Mouse (Mus musculus) mouse embryonic stem cell (cell line): ENCODE data around the gene Slc9a3r2.
"Not testable (repeated sequence)": the region's sequence is repeated elsewhere in the genome, so short reads cannot be mapped to it uniquely, and the experiment has no call there.

Experiments
- in situ Hi-C, 2 experiments: fragments of 300-500 bp; cut with MboI; formaldehyde crosslinking; loops; 1 replicate in 1 of 2; 3 replicates in 1 of 2; pipeline ENCODE4 v1.14.3; 2019 to 2020; ENCODE audit warnings: low sequenced_read_pairs in 2 of 2, low pct_unique_long_range_greater_than_20kb in 1 of 2, mixed read lengths in 1 of 2; ENCODE audit not compliant: unreplicated experiment in 1 of 2

Gene Slc9a3r2

GRCm38 (mm10) chr17:24669545-24670245 is 19.6 kb upstream of the Slc9a3r2 start, which contains the start of gene Zfp598:
Gene Zfp598 (plus strand): TSS chr17:24669687.
- in situ Hi-C loops: no loop called here

- in situ Hi-C loops: not testable (repeated sequence)
These were observed 19.1 kb upstream of the Slc9a3r2 start for GRCm38 (mm10) chr17:24669214-24669544.

GRCm38 (mm10) chr17:24667416-24667815 is 17.3 kb upstream of the Slc9a3r2 start:
- in situ Hi-C loops: no loop called here

- in situ Hi-C loops: not testable (repeated sequence)
These were observed 16.9 kb upstream of the Slc9a3r2 start for GRCm38 (mm10) chr17:24667011-24667410.

GRCm38 (mm10) chr17:24658017-24658758 is 8.1 kb upstream of the Slc9a3r2 start, which contains the start of gene Npw:
Gene Npw (minus strand): TSS chr17:24658457.
- in situ Hi-C loops: no loop called here

GRCm38 (mm10) chr17:24654969-24655368 is 4.8 kb upstream of the Slc9a3r2 start:
- in situ Hi-C loops: no loop called here

GRCm38 (mm10) chr17:24653967-24654710 is 4.0 kb upstream of the Slc9a3r2 start:
- in situ Hi-C loops: no loop called here

GRCm38 (mm10) chr17:24651835-24652234 is 1.7 kb upstream of the Slc9a3r2 start:
- in situ Hi-C loops: no loop called here

- in situ Hi-C loops: no loop called here
These were observed 639 bp upstream of the Slc9a3r2 start for GRCm38 (mm10) chr17:24650766-24651165.

GRCm38 (mm10) chr17:24649581-24650069 is 502 bp downstream of the Slc9a3r2 start:
- in situ Hi-C loops: no loop called here

- in situ Hi-C loops: no loop called here
These were observed 1.3 kb downstream of the Slc9a3r2 start for GRCm38 (mm10) chr17:24648731-24649377.

- in situ Hi-C loops: no loop called here
These were observed 2.6 kb downstream of the Slc9a3r2 start for GRCm38 (mm10) chr17:24647493-24647892.

- in situ Hi-C loops: no loop called here
These were observed 3.7 kb downstream of the Slc9a3r2 start for GRCm38 (mm10) chr17:24646381-24646780.

GRCm38 (mm10) chr17:24645916-24646315 is 4.2 kb downstream of the Slc9a3r2 start:
- in situ Hi-C loops: no loop called here

- in situ Hi-C loops: no loop called here
These were observed 5.0 kb downstream of the Slc9a3r2 start for GRCm38 (mm10) chr17:24644875-24645721.

- in situ Hi-C loops: no loop called here
These were observed 6.0 kb downstream of the Slc9a3r2 start for GRCm38 (mm10) chr17:24644030-24644715.

GRCm38 (mm10) chr17:24642791-24643343 is 7.3 kb downstream of the Slc9a3r2 start:
- in situ Hi-C loops: no loop called here
